Mouse (Mus musculus) cerebellum, adult 11-12 months (tissue): ENCODE results near the gene Arrb1.
A peak's percentile ranks its signal among the peaks of the same experiment; 100 is the strongest.

Source experiments
- DNase-seq: peaks from one replicate; pipeline ENCODE4 v3.0.0; 2022

The Arrb1 gene

DNA sequence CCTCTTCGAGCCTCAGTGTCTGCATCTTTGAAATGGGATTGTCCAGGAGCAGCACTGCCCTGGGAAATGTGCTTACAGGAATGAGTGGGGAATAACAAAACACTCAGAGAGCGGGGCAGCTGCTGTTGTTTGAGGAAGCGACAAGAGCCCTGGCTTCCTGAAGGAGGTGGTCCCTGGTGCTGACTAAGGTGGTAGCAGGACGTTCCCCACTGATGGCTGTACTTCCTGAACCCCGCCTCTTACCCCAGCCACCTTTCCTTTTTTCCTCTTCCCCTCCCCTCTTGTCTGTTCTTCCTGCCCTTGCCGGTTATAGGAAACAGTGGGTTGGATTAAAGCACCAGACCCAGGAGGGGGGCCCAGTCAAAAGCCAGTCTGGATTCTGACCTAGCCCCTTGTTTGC is 45.0 kb downstream of the Arrb1 start:
- DNase-seq: no peak

DNA sequence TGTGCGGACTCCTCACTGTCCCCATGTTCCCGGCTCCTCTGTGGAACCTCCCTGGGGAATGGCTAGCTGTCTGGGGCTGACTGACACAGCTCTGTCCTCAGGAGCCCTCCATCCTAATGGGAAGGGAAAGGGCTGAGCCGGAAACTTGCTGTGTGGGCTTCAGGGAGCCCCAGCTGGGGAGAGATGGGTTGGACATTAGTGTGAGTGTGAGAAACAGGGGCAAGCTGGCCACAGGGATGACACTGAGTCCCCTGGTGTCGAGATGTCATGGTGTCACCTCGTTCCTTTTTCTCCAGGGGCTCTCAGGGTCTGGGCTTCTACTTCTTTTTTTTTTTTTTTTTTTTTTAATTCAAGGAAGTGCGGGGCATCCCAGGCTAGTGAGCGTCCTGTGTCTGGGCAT is 47.0 kb downstream of the Arrb1 start:
- DNase-seq: no peak

DNA sequence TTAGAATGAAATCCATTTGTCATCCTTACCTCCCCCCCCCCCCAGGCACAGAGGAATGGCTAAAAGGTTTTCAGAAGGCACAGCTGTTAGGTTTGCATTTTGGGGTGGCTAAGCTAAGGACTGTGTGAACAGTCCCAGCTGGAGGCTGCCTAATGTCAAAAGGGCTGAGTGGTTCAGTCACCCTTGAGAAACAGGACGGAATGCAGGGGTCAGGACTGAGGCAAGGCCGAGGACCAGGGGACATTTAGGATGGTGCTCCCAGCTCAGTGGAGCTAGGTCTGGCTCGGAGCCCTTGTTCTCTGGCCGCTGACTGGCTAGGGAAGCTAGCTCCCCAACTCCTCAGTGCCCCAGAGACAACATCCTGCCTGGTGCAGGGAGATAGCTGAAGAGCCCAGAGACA is 47.6 kb downstream of the Arrb1 start:
- no peak for DNase-seq

DNA sequence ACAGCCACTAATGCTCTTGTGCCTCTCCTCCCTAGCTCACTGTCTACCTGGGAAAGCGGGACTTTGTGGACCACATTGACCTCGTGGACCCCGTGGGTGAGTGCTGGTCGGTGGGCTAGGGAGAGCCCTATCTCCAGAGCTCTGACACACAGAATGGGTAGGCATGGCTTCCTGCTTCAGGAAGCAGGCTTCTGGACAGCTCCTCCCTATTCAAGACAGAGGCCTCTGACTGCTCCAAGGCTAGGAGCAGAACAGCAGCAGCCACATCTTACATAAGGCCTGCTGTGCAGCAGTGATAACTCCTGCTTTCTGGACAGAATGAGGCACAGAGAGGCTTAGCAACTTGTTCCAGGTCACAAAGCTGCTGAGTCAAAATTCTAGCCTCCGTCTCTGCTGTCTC is 48.4 kb downstream of the Arrb1 start:
- no peak for DNase-seq

DNA sequence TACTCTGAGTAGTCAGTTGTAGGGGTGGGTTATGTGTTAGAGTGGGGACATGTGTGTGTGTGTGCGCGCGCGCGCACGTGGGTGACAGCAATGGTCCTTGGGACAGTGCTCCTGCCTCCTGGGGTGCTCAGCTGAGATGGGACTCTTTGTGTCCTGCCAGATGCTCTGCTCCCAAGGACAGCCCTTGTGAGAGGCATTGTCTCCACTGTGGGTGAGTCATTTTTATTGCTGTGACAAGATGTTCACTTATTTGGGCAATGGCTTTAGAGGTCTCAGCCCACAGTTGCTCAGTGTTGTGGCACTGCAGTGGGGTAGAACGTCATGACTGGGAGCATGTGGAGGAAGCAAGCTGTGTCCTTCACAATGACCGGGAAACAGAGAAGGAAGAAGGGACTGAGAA is 50.7 kb downstream of the Arrb1 start:
- DNase-seq: no peak

DNA sequence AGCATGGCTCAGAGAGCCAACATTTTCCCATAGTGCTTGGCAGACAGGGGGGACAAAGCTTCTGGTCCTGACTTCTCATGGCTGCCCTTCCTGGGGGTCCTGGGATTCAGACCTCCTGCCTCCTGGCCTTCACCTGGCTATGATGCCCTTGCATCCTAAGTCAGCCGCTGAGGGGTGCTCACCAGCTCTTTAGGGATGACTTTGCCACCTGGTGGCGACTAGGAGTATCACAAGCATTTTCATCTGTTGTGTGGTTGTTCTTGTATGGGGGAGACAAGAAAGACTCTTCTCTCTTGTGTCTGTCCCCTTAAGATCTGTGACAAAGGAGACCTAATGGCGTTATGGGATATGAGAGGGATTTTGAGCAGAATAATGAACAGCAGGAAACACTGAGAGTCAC is 54.8 kb downstream of the Arrb1 start:
- DNase-seq: peak; percentile 62

DNA sequence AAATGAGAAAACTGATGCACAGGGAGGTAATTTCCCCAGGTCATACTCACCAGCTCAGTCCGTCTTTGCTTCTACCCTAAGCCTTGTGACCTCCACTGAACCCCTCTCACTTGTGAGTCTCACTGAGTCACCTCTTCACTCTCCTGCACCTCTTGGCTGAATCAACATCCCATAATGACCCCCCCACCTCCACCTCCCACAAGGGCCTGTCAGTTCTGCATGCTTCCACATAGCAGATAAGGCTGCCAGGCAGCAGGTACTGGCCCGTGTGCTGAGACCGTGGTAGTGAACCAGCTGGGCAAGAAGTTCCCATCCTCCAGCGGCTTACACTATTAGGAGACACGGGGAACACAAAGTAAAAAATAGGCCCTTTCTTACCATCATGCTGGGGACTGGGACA is 55.4 kb downstream of the Arrb1 start:
- no peak for DNase-seq

DNA sequence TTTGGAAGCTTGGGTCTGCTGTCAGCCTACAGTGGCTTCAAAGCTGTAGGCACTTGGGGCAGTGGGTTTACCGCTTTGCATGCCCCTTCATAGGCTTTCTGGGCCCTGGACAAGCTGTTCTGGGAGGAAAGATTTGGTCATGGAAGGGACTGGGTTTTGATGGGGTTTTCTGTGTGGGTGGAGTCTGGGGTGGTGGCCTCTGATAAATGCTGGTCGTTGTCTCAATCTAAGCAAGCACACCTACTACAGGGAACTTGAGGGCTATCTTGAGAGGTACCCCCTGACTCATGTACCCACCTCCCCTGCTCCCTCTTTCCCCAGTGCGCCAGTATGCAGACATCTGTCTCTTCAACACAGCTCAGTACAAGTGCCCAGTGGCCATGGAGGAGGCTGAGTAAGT is 57.4 kb downstream of the Arrb1 start:
- DNase-seq: no peak

DNA sequence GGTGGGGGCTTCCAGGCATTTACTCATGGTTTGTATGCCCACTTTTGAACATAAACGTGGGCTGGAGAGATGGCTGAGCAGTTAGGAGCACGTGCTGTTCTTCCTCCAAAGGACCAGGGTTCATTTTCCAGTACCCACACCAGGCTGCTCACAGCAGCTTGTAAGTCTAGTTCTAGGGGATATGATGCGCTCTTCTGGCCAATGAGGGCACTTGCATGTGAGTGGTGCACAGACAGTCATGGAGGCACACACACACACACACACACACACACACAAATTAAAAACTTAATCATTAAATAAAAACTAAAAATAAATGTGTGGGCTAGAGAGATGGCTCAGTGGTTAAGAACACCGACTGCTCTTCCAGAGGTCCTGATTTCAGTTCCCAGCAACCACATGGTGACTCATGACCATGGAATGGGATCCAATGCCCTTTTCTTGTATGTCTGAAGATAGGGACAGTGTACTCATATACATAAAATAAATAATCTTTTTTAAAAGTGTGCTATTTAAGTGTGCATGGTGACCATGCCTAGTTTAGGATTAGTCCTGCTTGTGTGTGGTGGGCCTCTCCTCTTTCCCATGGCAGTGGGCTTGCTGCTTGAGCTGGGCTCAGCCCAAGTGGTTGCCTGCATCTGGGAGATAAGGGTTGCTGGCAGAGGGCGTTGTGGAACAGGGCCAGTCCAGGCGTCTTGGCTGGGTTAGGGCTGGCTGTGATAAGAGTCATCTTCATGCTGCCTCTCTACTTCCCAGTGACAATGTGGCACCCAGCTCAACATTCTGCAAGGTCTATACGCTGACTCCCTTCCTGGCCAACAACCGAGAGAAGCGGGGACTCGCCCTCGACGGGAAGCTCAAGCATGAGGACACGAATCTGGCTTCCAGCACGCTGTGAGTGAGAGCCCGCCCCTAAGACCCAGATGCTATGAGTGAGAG is 58.9 kb downstream of the Arrb1 start:
- DNase-seq: no peak

DNA sequence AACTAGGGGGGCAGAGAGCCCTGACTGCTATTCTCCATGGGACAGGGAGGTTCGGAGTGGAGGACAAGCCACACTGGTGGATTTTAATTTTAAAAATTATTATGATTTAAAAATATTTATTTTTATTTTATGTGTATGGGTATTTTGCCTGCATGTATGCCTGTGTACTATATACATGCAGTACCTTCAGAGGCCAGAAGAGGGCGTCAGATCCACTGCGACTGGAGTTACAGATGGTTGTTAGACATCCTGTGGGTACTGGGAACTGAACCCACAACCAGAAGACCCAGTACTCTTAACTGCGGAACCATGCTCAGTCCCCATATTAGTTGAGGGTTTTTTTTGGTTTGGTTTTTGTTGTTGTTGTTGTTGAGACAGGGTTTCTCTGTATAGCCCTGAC is 63.5 kb downstream of the Arrb1 start:
- no peak for DNase-seq

DNA sequence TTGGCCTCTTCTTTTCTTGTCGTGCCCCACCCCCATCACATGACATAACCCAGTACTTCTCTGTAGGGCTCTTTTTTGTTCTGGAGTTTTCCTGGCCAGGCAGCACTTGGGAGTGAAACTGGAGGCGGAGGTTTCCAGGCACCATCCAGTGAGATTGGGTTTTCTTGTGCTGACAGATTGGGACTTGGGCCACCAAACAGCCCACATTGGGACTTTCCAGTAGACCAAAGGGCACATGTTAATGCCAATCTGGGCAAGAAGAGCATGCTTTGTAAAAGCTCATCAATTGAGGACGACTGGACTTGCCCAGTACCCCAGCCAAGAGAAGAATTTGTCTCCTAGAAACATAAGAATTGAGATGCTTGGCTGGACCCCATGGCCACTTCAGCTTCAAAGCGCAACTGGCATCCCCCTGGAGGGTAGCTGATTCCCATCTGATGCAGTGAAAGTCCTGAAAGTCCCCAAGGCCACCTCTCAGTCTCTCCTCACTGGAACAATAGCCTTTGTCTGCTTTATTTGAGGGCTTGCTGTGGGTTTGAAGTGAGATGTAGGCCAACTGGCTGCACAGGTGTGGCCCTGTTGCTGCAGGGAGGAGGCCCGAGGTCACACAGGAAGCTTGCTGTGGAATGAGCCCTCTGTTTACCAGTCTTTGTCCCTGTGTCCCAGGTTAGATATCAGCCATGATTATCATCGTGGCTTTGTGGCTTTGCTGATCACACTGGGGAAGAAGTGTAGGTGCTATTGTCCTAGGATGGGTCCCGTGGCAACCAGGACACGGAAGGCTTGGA is 68.8 kb downstream of the Arrb1 start:
- no peak for DNase-seq

DNA sequence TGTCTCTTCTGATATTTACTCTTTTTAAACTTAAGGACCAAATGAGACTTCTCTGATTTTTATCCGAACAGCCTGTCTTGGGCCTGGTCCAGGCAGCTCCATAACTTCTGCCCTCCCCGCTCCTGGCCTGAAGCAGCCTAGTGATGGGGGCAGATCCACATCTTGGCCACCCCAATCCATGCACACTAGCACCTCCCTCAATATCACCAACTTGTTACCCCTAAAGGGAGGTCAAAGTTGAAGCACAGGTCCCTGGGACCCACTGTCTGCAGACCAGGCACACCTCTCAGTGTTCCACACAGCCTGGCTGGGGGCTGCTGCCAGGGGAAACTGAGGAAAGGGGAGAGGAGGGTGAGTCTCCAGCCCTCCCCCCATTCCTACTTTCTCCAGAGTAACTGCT is 69.8 kb downstream of the Arrb1 start:
- DNase-seq: no peak

DNA sequence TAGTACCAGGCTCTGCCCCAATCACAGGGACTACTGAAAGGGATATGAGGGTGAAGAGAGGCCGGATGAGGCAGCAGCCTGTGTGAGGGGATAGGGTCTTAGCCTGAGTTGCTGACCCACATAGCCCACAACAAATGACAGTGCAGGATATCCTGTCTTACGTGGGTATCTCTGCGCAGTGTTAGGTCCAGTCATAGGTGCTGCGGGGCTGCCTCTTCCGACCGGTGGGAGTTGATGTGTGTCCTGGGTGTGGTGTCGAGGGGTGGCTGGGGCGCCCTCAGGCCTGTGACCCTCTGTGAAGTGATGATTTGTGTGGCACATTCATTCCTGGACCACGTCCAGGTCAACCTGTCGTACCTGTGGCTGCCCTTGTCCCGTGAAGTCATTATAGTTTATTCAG is 71.0 kb downstream of the Arrb1 start:
- DNase-seq: no peak

DNA sequence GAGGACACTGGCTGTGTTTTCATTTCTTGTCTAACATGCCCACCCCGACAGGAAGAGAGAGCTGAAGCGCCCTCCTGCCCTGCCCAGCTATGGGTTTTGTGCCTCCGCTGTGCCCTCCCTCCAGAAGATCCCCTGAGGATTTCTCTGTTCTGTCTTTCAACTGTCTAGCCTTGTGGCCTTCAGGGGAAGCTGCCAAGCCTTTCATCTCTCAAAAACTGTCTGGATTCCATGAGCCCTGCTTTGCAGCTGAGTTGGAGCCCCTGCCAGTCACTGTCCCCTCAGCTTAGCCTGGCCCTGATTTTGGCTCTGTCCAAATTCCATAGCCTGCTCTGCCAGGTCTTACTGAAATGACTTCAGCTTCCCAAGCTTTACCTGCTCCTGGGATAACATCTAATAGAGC is 71.5 kb downstream of the Arrb1 start:
- no peak for DNase-seq

DNA sequence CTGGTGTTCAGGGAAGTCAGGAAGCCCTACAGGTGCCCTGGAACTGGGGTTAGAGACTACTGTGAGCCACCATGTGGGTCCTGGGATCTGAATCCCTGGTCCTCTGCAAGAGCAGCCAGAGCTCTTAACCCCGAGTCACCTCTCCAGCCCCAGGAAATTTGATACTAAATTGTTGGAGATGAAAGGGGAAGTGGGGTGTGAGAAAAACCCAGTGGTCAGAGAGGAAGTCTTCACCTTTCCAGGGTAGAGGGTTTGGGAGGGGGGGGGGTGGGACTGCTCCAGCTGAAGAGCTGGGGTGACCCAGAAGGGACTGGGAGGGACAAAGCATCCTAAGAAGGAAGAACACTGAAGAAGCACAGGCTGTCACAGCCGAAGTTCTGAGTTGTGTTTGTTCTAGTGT is 72.4 kb downstream of the Arrb1 start:
- DNase-seq: no peak

DNA sequence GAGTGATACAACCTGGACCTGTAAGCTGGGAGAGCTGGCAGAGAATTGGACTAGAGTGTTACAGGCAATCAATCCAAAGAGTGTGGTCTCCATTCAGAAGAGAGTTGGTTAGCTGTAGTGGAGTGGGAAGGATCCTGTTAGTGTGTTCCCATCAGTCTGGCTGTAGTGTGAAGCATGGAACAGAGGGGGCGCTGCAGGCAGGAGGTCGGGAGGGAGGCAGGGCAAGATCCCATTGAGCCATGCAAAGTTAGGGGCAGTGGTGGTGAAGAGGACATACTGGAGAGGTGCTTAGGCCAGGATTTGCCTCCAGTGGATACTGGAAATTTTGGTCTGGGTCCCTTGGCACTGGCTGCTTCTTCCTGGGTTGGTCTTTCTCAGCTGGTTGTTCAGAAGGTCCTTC is 83.0 kb downstream of the Arrb1 start:
- no peak for DNase-seq

DNA sequence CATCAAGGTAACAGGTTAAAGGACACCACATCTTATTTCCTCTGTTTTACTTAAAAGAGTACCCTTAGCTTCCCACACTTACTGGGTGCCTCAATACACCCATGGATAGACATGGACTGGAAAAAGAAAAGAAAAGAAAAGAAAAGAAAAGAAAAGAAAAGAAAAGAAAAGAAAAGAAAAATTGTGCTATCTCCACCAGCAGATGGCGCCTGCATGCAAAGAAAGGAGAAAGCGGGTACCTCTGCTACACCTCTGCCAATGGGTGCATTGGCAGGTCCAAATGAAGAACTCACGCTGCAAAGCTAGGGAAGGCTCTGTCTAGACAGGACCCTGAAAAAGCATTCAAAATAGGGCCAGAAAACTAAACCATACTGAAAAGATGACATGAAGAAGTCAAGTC is 83.6 kb downstream of the Arrb1 start:
- DNase-seq: peak; percentile 27

DNA sequence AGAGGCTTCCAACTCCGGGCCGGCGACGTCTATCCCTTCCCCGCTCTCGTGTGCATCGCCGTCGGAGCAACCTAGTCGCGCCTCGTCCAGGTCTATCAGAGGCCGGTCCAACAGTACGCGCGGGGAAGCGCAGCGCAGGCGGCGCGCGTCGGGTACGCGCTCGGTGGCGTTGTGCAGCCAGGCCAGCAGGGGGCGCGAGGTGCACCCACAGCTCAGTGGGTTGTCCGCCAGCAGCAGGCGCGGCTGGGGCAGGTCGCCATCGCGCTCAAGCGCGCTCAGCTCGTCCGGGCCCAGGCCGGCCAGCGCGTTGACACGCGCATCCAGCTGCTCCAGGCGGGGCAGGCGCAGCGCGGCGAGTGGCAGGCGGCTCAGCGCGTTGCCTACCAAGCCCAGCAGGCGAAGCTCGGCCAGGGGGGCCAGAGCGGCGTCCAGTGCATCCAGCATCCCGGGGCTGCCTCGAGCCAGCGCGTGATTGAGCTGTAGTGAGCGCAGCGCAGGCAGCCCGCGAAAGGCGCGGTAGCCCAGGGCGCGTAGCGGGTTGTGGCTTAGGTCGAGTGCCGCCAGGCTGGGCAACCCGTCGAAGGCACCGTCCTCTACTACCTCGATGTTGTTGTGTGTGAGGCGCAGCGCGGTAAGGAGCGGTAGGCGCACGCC is 90.6 kb downstream of the Arrb1 start:
- DNase-seq: peak; percentile 71

DNA sequence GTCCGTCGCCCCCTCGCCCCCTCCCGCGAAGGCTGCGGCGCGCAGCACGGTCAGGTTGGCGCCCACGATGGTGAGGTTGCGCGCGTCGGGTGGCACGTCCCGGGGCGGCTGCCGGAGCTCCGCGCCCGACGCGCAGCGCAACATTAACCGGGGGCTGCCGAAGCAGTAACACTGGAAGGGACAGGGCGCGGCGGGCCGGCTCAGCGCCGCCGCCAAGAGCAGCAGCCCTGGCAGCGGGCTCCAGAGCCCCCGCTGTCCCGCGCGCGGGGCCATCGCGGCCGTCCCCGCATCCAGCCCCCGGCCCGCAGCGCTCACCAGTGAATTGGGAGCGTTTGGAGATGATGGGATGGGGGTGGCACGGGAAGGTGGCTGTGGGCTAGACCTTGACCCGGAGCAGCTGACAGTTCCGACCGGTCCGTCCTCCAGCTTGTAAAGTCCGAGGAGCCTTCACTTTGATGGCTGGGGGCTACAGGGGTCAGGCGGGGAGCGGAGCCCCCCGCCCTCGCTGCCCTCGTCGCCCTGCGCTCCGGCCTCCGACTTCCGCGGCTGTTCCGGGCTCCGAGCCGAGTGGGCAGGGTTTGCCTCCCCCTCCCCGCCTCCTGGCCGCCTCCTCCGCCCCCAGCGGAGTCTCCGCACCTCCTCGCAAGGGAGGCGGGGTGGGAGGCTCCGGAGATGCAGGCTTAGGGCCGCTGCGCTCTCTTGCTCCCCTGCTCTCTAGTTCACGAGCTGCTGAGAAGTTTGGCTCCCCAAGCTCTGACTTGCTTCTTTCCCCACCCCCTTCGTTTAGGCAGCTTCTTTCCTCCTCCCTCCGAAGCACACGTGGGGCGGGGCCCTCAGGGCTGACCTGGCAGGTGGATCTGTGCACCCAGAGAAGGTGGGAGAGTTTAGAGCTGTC is 91.4 kb downstream of the Arrb1 start, which contains the start of gene Tpbgl:
Gene Tpbgl, minus strand, starts transcription at position 728 of the 895 bp plus-strand sequence.
- peak; percentile 25 for DNase-seq

DNA sequence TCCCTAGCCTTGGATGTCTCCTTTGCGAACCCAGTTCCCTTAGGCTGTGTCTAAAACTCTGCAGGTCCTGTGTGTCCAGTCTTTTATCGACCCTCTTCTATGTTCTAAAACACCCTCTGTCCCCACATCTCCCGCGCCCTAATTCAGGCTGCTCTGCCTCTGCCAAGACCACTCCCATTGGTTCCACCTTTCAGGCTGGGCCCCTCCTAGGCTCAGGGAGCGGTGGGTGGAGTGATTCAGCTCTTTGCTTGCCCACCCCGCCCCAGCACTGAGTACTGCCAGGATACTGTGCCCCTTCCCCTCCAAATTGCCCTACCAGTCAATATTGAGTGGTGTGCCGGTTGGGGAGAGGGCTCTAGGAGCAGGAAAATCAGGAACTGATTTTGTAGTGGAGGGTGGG is 92.1 kb downstream of the Arrb1 start:
- DNase-seq: no peak

DNA sequence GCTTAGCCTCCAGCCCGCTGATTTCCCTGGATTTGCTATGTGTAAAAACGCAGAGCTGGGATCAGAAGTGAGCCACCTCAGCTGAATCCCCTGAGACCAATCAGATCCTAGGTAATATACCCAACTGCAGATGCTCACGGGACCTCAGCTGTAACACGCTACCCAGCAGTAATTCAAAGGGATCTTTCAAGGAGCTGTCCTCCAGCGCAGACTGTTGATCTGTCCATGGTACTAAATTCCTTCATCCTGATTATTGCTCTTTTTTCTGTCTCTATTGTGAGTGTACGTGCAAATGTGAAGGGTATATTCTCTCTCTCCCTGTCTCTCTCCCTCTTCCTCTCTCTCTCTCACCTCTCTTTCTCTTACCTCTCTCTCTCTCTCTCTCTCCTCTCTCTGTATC is 97.0 kb downstream of the Arrb1 start:
- no peak for DNase-seq

DNA sequence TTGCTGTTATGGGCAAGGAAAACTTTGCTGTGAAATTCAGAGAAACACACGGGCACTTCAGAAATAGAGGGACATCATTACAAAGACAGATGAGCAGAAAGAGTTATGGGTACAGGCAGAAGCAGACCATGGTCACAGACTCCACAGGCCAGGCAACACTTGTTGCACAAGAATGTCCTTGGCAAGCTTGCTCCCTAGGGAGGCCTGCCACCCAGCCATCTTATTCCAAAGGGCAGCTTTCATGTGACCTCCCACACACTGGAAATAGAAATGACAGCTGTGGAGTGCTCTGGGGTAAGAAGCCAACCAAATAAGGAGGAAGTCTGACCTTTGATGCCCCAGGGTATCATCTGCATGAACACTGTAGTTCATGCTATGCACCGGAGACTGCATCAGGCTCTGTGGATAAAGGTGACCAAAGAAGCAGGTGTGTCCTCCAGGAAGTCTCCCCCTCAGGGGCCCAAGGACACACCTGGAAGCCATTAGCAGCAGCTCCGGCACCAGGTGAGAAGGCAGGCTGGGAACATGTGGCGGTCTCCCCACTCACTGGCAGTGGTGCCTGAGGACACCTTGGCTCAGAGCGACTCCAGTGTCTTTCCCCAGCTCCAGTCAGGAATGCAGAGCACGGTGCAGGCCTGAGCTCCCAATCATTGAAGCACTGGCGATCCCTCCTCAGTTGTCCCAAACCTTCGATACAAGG is 98.8 kb downstream of the Arrb1 start:
- DNase-seq: no peak
